Mouse (Mus musculus): ENCODE results near the gene Gm20517. TPM values are rescaled to one million over a fixed set of nuclear protein-coding genes. Genes with fewer than 3 reads are reported as not detected.
"Not testable (repeated sequence)": the region's sequence is repeated elsewhere in the genome, so short reads cannot be mapped to it uniquely, and the experiment has no call there.

Gene Gm20517
- polyA plus RNA-seq, 1 experiment from 2014 or later, result 0.54 TPM

DNA sequence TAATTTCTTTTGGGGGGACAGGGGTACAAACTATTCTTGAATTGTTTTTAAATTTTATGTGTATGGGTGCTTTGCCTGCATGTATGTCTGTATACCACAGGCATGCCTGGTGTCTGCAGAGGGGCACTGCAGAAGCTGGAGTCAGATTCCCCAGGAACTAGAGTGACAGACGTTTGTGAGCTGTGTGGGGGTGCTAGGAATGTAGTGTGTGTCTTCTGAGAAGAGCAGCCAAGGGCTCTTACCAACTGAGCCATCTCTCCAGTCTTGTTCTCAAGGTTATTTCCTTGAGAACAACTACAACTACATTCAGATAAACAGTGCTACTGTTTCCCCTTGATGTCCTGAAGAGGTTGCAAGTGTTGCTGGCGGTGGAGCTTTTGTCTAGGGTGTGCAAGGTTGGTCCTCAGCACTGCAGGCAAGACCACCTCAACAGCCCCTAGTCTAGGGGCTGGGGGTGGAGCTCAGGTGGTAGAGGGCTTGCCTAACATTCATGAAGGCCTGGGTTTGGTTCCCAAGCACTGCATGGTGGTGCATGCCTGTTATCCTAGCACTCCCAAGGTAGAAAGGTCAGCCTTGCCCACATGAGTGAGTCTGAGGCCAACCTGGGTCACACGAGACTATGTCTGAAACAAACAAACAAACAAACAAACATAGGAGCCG lies 20.9 kb downstream of the Gm20517 start:
- H3K36me3 ChIP-seq, result no peaks in the 10 kb centered on the region
- no peaks in the 10 kb centered on the region for H3K27me3 ChIP-seq (replicated peaks)
- ATAC-seq, result no peak
- H3K4me2 ChIP-seq (replicated peaks), result peak overlapping the region; percentile 20; the same call in 1 of the 2 replicates
- no peak overlapping the region for H3K9ac ChIP-seq
- no peak overlapping the region for H3K4me3 ChIP-seq (replicated peaks)
- no peaks in the 10 kb centered on the region for H3K9me3 ChIP-seq
- 55% methylated on average over 4 of the region's 4 CpGs for WGBS
- 0 out of 2 replicates have a peak overlapping the region, but pooled peaks have one; percentile 33 for H3K27ac ChIP-seq
- peaks cover 9% of the 10 kb centered on the region for H3K4me1 ChIP-seq (replicated peaks)

DNA sequence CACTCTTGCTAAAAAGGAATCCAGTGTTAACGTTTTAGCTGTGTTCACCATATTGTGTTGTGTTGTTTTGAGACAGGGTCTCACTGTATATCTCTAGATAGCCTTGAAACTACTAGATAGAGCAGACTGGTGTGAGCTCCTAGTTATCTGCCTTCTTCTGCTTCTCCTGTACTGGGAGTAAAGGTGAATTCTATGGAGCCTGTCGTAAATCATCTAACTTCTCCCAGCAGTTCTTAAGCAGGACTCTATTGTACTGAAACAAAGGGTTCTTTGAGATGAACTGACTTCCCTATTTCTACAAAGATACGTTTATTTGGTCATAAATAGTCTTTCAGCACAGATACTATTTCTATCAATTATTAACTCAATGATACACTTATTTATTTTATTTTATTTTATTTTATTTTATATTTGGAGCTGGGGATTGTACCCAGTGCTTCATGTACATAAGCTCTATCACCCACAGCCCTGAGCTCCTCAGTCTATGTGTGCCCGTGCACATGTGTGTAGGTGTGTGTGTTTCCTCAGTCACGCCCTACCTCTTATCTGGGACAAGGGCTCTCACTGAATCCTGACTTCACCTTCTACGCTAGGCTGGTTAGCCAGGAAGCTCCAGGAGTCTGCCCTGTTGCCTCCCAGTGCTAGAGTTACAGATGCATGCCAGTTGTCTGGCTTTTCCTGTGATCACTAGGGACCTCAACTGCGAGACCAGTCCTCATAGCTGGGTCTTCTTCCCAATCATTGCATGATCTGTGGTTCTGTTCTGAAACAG lies 22.8 kb downstream of the Gm20517 start:
- Histone ChIP-seq H3K27ac (peak overlapping the region; percentile 71), H3K9me3 (no peaks in the 10 kb centered on the region), H3K4me1 (replicated peaks) (peaks cover 9% of the 10 kb centered on the region), H3K4me2 (replicated peaks) (no peak overlapping the region), H3K4me3 (replicated peaks) (no peak overlapping the region), H3K9ac (no peak overlapping the region), H3K27me3 (replicated peaks) (no peaks in the 10 kb centered on the region), H3K36me3 (no peaks in the 10 kb centered on the region)
- peak; percentile 79 for ATAC-seq
- 58% methylated on average over 7 of the region's 7 CpGs for WGBS

DNA sequence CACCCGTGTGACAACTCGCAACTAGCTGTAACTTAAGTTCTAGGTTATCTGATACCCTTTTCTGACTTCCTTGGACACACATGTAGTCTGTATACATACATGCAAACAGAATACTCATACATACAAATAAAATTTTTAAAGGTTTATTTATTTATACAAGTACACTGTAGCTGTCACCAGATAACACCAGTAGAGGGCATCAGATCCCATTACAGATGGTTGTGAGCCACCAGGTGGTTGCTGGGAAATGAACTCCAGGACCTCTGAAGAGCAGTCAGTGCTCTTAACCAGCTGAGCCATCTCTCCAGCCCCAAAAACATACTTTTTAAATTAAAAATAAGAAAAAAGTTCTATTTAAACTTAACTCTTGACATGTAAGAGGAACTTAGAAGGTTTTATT lies 31.6 kb downstream of the Gm20517 start:
- ATAC-seq, result no peak
- Histone ChIP-seq H3K27me3 (replicated peaks) (no peaks in the 10 kb centered on the region), H3K9ac (no peak overlapping the region), H3K27ac (no peak overlapping the region), H3K36me3 (no peaks in the 10 kb centered on the region), H3K4me3 (replicated peaks) (no peak overlapping the region), H3K4me1 (replicated peaks) (no peaks in the 10 kb centered on the region), H3K4me2 (replicated peaks) (no peak overlapping the region), H3K9me3 (no peaks in the 10 kb centered on the region)
- 85% methylated on average over 2 of the region's 2 CpGs for WGBS

DNA sequence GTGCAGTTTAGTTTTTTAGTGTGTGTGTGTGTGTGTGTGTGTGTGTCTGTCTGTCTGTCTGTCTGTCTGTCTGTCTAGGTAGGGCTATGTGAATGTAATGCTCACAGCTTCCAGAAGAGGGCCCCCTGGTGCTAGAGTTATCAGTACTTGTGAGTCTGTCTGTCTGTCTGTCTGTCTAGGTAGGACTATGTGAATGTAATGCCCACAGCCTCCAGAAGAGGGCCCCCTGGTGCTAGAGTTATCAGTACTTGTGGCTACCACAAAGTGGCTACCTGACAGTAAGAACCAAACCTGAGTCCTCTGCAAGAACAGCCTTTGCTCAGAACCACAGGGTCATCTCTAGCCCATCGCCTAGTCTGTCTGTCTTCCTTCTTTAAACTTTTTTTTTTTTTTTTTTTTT lies 35.3 kb downstream of the Gm20517 start:
- H3K4me1 ChIP-seq (replicated peaks), result no peaks in the 10 kb centered on the region
- 100% methylated on average over 1 of the region's 1 CpGs for WGBS
- H3K4me3 ChIP-seq (replicated peaks), result no peak overlapping the region
- H3K9me3 ChIP-seq, result no peaks in the 10 kb centered on the region
- no peaks in the 10 kb centered on the region for H3K27me3 ChIP-seq (replicated peaks)
- H3K9ac ChIP-seq, result no peak overlapping the region
- ATAC-seq, result no peak
- no peak overlapping the region for H3K27ac ChIP-seq
- no peak overlapping the region for H3K4me2 ChIP-seq (replicated peaks)
- no peaks in the 10 kb centered on the region for H3K36me3 ChIP-seq

DNA sequence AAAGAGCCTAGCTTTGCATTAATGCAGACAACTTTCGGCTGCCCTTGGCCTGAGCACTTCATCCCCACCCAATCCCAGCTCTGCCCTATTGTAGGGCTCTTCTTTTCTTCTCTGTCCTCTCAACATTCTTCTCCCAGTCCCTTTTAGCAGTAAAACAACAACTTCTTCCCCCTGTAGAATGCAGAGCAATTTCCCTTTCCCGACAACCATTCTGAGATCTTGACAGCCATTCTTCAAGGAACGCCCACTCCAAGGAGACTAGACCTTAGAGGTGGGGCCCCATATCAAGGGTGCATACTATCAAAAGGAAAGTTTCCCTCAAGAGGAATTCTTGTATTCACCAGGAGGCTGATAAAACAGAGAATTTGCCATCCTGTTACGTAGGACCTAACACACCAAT lies 37.6 kb downstream of the Gm20517 start:
- Histone ChIP-seq H3K4me2 (replicated peaks) (no peak overlapping the region), H3K9ac (no peak overlapping the region), H3K27ac (no peak overlapping the region), H3K36me3 (no peaks in the 10 kb centered on the region), H3K4me1 (replicated peaks) (no peaks in the 10 kb centered on the region), H3K27me3 (replicated peaks) (no peaks in the 10 kb centered on the region), H3K4me3 (replicated peaks) (no peak overlapping the region), H3K9me3 (no peaks in the 10 kb centered on the region)
- no peak for ATAC-seq
- WGBS, result 70% methylated on average over 4 of the region's 4 CpGs

DNA sequence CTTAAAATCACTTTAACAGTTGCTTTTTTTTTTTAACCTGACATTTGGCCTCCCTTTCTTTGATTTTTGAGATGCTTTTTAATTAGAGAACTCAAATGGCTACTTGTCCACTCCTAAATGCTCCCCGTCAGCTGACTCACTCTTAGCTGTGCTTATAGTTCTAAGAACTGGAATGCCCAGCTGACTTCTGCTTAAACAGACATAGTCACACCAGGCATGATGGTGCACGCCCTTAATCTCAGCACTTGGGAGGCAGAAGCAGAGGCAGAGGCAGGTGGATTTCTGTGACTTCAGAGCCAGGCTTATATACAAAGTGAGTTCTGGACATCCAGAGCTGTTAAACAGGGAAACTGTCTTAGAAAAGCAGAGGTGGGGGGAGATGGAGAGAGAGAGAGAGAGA lies 40.6 kb downstream of the Gm20517 start:
- Histone ChIP-seq H3K27me3 (replicated peaks) (no peaks in the 10 kb centered on the region), H3K9me3 (no peaks in the 10 kb centered on the region), H3K36me3 (no peaks in the 10 kb centered on the region), H3K4me2 (replicated peaks) (no peak overlapping the region), H3K4me3 (replicated peaks) (no peak overlapping the region), H3K9ac (no peak overlapping the region), H3K27ac (no peak overlapping the region), H3K4me1 (replicated peaks) (no peaks in the 10 kb centered on the region)
- no peak for ATAC-seq
- WGBS, result 84% methylated on average over 2 of the region's 2 CpGs

DNA sequence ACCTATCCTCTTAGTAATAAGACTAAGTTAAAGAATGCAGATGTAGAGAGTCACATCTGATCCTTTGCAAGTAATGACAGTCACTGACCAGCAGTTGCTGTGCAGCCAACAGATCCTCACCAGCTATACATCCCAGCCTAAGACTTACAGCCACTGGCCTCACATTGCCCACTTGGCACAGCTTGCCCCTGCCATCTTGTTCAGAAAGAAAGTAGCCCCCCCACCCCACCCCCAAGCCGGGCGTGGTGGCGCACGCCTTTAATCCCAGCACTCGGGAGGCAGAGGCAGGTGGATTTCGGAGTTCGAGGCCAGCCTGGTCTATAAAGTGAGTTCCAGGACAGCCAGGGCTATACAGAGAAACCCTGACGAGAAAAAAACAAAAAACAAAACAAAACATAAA lies 43.0 kb downstream of the Gm20517 start:
- H3K27me3 ChIP-seq (replicated peaks); H3K4me1 ChIP-seq (replicated peaks); H3K4me2 ChIP-seq (replicated peaks); H3K9ac ChIP-seq; H3K4me3 ChIP-seq (replicated peaks); ATAC-seq; H3K27ac ChIP-seq; H3K9me3 ChIP-seq; H3K36me3 ChIP-seq: not testable (repeated sequence)
- WGBS, result 92% methylated on average over 8 of the region's 8 CpGs

DNA sequence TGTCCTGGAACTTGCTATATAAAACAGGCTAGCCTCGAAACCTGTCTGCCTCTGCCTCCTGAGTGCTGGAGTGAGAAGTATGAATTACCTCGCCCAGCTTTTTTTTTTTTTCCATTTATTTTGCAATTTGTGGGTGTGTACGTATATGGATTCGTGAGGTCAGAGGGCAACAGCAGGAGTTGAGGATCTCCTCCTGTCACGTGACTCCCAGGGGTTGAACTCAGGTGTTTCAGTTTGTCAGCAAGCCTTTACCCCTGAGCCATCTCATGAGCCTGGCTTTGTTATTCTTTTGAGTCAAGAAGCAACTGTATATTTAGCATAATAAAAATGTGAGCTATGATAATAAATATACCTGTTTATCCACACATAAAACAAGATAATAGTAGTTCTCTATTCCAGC lies 44.3 kb downstream of the Gm20517 start:
- H3K36me3 ChIP-seq, result no peaks in the 10 kb centered on the region
- H3K4me1 ChIP-seq (replicated peaks), result no peaks in the 10 kb centered on the region
- 70% methylated on average over 5 of the region's 5 CpGs for whole genome bisulfite sequencing
- H3K4me2 ChIP-seq (replicated peaks), result no peak overlapping the region
- no peaks in the 10 kb centered on the region for H3K27me3 ChIP-seq (replicated peaks)
- no peak overlapping the region for H3K4me3 ChIP-seq (replicated peaks)
- ATAC-seq, result no peak
- H3K9ac ChIP-seq, result no peak overlapping the region
- H3K27ac ChIP-seq, result no peak overlapping the region
- H3K9me3 ChIP-seq, result no peaks in the 10 kb centered on the region

DNA sequence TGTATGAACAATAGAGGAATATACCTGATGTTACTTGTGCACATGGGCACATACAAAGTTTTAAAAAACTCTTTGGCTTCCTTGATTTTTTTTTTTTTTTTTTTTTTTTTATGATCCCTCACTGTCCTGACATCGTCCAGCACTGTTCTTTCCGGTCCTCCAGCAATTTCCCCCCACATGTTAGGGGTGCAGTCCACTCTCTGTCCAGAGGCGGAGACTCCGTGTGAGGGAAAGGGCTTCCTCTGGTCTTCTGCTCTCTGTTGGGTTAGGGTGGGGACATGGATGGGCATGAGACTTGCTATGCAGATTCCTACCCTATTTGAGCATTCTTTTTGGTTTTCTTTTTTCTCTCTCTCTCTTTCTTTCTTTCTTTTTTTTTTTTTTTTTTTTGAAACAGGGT lies 46.5 kb downstream of the Gm20517 start:
- 74% methylated on average over 4 of the region's 4 CpGs for WGBS
- no peaks in the 10 kb centered on the region for H3K27me3 ChIP-seq (replicated peaks)
- no peaks in the 10 kb centered on the region for H3K9me3 ChIP-seq
- H3K36me3 ChIP-seq, result 0 out of 2 replicates have a peak, but pooled peaks cover 3% of the 10 kb centered on the region
- H3K9ac ChIP-seq, result no peak overlapping the region
- no peak overlapping the region for H3K4me2 ChIP-seq (replicated peaks)
- no peaks in the 10 kb centered on the region for H3K4me1 ChIP-seq (replicated peaks)
- no peak overlapping the region for H3K27ac ChIP-seq
- H3K4me3 ChIP-seq (replicated peaks), result no peak overlapping the region
- no peak for ATAC-seq

DNA sequence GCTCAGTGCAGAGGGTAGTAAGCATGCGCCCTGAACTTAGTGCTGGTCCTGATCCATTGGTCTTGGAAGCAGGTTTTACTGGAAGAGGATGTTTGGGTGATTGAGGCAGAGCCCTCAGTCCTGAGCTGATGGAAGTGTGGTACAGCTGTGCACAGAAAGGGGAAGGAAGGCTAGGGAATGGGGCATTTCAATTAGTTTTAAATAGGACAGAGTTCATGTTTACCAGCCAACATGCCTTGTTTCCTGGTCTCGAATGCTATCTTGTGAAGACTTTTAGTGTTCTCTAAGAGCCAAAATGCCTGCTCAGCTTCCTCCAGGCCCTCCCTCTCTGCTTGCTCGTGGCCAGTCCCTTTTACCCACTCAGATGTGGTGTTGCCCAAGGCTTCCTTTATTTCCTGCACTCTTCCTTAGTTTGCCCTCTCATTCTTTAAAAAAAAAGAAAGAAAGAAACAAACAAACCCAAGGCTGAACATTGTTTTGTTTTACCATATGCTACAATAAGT lies 47.4 kb downstream of the Gm20517 start:
- Histone ChIP-seq H3K27me3 (replicated peaks) (no peaks in the 10 kb centered on the region), H3K4me3 (replicated peaks) (no peak overlapping the region), H3K9ac (no peak overlapping the region), H3K4me2 (replicated peaks) (no peak overlapping the region), H3K4me1 (replicated peaks) (no peaks in the 10 kb centered on the region), H3K9me3 (no peaks in the 10 kb centered on the region), H3K27ac (no peak overlapping the region), H3K36me3 (0 out of 2 replicates have a peak, but pooled peaks cover 3% of the 10 kb centered on the region)
- WGBS, result 74% methylated on average over 3 of the region's 3 CpGs
- no peak for ATAC-seq

DNA sequence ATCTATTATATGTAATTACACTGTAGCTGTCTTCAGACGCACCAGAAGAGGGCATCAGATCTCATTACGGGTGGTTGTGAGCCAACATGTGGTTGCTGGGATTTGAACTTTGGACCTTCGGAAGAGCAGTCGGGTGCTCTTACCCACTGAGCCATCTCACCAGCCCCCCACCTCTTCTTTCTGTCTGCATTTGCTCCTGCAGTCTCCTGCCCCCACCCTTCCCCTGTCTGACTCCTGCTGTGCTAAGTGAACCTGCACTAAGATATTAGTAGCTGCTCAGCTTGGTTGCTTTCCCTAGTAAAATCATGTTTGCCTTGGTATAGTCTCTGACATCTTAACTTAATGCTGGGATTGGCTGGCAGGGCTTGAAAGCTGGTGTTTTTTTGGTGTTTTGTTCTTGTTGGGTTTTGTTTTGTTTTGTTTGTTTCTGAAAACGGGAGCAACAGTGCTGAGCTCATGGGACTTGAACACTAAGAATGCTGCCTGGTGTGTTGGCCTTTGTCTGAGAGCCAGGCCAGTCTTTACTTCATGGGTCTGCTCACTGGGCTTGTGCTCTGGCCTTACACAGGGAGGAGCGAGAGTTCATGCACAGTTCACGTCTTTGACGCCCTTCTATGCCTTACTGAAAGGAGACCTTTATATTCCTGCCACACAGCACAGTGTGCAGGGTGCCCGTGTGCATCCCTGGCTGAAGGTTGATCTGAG lies 51.8 kb downstream of the Gm20517 start:
- Histone ChIP-seq H3K9ac (no peak overlapping the region), H3K4me1 (replicated peaks) (no peaks in the 10 kb centered on the region), H3K27ac (no peak overlapping the region), H3K4me3 (replicated peaks) (no peak overlapping the region), H3K36me3 (0 out of 2 replicates have a peak, but pooled peaks cover 3% of the 10 kb centered on the region), H3K9me3 (no peaks in the 10 kb centered on the region), H3K4me2 (replicated peaks) (no peak overlapping the region), H3K27me3 (replicated peaks) (no peaks in the 10 kb centered on the region)
- no peak for ATAC-seq
- WGBS, result 77% methylated on average over 9 of the region's 9 CpGs

DNA sequence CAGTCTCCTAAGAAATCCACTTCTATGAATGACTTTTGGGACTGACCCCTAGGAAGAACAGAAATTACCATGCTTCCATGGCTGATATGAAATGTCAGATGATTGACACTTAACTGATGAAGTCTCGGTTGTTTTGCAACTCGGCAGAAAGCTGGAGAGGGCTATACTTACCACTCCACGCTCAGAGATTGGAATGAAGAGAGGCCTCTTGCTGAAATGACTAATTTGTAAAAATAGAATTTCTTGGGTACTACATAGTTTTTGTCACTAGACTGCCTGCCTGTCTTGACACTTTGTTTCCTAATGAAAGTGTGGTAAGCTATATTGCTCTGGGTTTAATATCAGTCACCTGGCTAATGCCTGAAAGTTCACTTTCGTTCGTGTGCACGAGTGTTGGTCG lies 53.1 kb downstream of the Gm20517 start:
- no peak for ATAC-seq

More for the DNA sequence above, 53.1 kb downstream of the Gm20517 start:
- no peak overlapping the region for H3K4me2 ChIP-seq (replicated peaks)
- WGBS, result 83% methylated on average over 7 of the region's 7 CpGs
- H3K36me3 ChIP-seq, result 0 out of 2 replicates have a peak, but pooled peaks cover 3% of the 10 kb centered on the region
- no peak overlapping the region for H3K9ac ChIP-seq
- H3K4me1 ChIP-seq (replicated peaks), result no peaks in the 10 kb centered on the region
- H3K9me3 ChIP-seq, result no peaks in the 10 kb centered on the region
- H3K27ac ChIP-seq, result no peak overlapping the region
- H3K4me3 ChIP-seq (replicated peaks), result no peak overlapping the region
- no peaks in the 10 kb centered on the region for H3K27me3 ChIP-seq (replicated peaks)

Measured in intestine, embryonic 15.5 days (tissue).